Mouse (Mus musculus) spleen, postnatal 14 days (tissue): ENCODE measurements around the gene Dnah17.

Experiments used
- DNase-seq, 2 experiments: peaks; one replicate each; pipeline ENCODE4 v3.0.0; 2021 to 2022; ENCODE audit warnings: low spot score in 2 of 2

Dnah17 gene

DNA sequence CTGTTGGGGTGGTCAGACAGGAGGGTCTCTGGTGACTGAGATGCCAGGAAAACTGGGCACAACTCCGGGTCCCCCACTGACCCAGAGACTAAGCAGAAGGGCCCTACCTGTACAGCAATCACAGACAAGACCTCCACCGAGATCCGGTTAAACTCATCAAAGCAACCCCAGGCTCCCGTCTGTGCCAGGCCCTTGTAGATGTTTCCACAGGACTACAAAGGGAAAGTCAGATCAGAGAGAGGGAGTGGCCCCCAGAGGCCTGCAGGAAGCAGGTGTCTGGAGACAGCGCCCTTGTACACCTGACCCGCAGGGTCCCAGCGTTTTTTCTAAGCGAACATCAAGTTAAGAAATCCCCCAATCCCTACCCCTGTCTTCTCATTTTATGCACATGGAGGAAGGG, 44.5 kb downstream of the Dnah17 start:
- DNase-seq: no peak

DNA sequence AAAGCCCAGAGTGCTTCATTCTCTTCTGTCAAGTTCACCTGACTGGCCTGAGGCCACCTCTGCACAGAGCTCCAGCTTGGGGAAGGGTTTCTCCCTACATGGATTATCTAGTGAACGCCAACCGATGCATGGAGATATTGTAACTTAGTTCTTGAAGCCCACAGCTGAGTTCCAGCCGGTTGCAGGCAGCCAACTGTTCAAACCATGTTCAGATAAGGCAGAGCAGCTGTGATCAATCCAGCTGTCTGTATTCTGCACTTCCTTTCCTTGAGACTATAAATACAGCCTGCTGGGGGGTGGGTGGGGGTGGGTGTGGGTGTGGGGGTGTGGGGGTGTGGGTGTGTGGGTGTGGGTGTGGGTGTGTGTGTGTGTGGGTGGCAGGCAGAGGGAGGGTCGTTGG, 45.3 kb downstream of the Dnah17 start:
- no peak for DNase-seq

DNA sequence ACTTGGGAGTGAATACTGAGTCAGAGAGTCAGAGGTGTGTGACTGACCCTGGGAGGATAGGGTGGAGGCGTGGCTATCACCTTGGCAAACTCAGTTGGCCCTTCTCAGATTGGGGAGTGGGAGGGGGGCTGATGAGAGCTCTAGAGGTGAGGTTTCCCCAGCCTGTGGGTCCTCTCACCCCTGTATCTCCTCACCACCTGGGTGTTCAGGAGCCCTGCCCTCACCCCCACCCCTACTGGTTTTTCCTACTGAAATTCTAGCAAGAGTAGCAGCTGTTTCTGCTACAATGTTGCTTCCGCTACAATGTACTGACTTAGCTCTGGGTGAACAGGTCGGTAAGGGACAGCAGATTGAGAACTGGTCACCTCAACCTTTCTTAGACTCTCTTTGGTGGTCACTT, 46.2 kb downstream of the Dnah17 start:
- DNase-seq: no peak

DNA sequence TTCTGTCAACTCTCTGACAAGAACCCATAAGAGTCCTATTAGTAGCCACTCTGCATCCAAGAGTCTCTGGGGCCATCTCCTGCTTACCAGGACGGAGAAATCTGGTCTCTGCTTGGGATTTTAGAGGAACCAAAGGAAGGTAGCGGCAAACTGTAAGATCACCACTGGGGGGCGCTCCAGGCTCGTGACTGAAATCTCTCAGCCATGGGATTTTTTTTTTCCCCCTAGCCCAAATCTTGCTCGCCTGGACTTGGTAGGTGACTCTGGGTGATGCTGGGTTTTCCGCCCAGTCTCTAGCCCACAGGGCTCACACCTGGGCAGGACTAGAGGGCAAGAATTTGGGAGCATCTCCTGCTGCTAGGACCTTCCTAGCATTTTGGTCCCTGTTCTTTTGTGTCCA, 46.6 kb downstream of the Dnah17 start:
- DNase-seq: peak in 1 of 2 experiments; percentile 53

DNA sequence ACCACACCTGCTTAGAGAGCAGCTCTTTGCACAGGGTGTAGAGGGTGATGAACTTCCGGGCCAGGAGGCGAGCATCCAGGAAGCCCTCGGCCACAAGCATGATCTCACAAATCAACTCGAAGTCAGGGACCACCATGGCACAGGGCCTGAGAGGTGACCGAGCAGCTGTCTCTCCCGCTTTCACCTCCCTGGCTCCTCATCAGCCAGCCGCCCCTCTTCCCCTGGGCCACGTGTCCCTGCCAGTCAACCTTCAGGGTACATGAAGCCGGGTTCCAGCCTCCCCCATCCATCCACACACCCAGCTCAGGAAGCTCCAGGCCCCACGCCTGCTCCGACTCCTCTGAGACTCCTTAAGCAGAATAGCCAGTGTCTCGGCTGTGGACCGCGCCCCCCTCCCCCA, 48.1 kb downstream of the Dnah17 start:
- no peak for DNase-seq

DNA sequence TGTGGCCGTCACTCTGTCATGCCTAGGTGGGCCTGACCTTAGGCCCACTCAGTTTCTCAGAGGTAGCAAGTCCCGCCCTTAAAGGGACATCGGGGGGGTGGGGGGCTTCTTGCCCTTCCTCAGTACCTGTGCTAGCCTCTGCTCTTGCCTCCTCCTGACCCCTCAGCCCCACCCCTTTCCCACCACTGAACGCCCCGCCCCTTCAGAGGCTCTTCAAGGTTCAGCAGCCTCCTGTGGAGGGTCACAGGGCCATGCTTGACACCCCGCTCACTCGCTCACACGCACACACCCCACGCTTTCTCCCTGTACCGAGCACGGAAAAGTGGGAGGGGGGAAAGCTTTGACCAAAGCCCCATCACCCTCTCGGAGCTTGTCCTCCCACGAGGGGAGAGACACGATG, 50.7 kb downstream of the Dnah17 start:
- DNase-seq: no peak

DNA sequence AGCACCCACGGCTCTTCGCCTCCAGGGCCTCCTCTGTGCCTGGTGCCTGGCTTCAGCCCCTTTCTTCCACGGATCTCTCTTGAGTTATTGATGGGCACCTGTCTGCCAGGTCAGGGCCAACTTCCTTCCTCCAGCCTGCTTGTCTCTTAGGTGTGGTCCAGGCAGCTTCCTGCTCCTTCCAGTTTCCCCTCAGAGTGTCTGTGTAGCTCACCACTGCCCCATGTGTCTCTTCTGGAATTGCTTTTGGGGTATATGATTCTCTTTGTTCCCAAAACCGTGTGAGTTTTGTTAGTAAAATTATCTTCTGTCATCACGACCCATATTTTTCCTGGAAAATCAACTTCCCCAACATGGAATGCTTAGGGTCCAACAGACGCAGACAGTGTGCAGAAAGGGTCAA, 53.5 kb downstream of the Dnah17 start:
- no peak for DNase-seq

DNA sequence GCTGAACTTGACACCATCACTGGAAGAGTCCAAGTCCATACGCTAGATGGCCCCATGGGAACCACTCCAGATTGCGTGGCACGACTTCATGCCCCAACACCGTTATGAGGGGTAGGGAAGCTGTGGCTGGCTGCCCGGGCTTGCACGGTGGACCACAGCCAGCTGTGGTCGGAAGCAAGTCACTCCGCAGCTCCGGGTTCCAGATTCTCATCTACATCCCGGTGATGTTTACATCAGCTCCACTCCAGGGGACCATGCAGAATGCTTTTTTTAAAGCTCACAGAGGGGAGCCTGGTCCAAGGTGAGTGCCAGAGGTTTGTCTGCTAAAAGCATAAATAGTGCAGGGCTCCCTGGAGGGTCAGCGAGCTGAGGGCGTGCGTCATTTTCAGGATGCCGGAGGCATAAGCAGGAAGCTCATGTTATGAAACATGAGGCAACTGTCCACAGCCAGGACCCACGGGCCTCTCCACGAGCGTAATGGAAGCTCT, 55.4 kb downstream of the Dnah17 start:
- DNase-seq: no peak

DNA sequence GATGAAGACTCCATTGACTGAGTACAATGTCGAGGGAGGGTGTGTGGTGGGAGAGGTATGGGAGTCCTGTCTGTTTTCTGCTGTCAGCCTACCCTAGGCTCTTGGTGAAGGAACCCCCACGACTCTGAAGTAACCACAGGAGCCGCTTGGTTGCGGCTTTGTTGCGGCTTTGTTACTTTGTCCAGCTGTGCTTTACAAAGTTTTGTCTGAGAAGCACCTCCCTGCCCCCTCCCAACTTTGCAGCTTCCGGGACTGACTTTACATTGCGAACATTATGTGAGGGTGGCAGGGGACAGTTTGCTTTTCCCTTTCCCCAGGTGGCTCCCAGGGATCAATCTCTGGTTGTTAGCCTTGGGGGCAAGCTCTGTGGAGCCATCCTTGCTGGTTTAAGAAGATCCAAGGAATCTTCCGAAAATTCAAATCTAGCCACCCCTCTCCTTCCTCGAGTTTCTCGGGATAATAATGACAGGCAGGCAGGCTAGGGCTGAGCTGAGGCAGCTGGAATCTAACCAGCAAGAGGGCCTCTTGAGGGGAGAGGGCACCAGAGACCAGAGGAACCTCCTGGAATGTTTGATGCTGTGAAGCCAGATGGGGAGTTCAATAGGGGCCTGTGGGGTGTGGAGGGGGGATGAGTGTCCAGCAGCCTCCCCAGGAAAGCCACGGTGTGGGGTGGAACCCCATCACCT, 59.1 kb downstream of the Dnah17 start:
- DNase-seq: no peak

DNA sequence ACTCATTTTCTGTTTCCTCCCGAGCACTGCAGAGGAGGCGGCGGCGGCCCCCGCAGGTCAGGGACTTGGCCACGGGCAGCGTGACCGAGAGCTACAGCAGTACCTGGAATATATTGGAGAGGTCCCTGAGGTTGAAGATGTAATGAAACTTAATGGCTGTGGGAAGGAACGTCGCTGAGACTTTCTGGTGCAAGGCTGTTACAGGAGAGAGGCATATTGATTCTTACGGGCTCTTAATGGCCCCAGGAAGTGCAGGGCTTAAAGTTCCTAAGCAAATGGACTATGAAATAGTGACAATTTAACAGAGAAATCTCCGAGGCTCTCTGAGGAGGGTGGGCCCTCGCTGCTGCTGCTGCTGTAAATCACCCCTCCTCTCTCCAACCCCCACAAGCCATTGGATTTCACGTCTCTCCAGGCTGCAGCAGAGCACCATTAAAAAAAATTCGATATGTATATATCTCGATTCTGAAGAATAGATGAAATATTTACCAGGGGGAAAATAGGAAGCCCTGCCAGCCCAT, 61.6 kb downstream of the Dnah17 start:
- DNase-seq: no peak

DNA sequence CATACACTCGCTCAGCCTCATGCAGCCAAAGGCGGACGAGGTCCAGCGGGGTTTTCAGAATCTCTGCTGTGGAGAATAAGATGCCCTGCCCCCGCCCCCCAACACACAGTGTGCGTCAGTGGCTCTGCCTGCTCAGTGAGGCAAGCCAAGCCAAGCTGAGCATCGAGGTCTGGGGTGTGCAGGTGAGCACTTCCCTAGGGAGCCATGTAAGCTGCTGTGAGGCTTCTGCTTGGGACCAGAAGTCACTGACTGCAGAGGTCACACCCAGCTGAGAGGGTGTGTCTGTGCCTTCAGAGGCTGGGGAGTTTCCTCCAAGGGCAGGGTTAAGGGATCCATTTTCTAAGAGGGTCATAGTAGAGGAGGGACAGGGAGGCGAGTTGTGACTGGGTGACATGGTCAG, 62.8 kb downstream of the Dnah17 start:
- DNase-seq: no peak

DNA sequence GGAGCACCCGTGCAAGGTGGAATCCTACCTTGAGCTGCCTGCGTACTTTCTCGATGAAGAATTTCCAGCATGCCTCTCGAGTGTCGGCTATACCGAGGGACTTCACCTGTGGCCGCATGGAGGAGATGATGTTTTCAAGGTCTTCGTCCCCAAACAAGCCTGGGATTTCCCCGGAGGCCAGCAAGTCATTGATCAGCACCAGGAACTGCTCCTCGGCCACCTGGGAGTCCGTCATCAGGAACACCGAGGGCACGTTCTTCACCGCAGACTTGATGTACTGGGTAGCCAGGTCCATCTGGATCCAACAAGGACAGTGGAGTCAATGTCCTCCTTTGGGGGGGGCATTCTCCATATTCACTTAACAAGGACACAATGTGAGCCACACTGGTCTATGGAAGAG, 70.4 kb downstream of the Dnah17 start:
- DNase-seq: no peak

DNA sequence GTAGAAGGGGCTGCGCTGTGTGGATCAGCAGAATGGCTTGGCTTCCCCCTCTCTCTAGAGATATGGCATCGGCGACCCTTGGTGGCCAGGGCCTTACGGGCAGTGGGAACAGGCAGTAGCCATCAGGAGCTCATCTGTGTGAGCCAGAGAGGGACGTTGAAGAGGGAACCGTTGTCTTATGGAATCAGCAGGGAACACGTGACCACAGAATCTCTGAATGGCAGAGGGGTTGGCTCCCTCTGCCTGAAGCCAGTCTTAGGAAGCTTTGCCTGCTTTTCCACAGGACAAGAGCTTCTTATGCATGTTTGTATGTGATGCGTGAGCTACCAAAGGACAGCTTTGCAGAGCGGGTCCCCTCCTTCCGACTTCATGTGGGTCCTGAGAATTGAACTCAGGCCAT, 71.6 kb downstream of the Dnah17 start:
- no peak for DNase-seq

DNA sequence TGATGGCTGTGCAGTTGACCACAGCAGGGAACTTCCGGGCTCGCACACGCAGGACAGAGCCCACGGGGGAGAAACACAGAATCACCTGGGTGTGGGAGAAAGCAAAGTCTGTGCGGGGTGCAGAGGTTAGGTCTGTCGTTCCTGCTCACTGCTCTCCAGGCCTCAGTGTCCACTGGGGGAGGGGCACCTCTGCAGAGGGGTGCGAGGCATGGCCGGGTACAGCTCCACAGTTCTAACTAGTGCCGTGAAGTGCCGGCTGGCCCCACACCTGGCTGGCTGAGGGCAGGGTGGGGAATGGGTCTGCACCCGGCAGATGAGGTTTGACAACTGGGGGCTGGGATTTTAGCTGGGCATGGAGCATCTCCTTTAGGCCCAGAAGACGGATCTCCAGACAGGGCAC, 72.1 kb downstream of the Dnah17 start:
- DNase-seq: no peak

DNA sequence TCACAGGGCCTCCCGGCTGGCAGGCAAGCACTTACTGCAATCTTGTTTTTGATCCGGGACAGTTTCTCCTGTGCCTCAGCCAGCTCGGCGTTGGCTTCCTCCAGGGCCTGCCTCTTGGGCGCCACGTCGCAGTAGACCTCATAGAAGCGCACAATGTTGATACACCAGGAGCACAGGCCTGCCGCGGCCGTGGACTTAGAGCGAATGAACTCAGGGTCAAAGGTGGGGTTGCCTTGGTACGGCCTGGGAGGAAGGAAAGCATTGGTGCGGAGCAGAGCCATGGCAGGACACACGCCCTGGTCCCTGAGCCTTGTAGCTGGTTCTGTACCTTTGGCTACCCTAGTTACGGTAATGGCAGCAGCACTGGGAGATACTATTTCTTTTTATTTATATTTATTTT, 80.3 kb downstream of the Dnah17 start:
- no peak for DNase-seq

DNA sequence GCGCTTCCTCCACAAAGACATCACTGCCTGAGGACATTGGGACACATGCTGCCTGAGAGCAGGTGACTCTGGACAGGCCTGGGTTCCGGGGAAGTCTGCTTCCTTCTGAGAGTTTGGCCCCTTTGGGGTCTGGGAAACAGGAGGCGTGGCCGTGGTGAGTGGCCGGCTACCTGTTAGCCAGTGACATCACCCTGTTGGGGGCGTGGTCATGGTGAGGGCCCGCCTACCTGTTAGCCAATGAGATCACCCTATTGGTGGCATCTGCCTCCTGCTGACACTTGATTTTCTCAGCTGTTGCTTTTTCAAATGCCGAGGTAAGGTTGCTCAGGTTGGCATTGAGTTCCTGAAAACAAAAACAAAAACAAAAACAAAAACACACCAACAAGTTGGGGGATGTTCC, 80.8 kb downstream of the Dnah17 start:
- DNase-seq: no peak

DNA sequence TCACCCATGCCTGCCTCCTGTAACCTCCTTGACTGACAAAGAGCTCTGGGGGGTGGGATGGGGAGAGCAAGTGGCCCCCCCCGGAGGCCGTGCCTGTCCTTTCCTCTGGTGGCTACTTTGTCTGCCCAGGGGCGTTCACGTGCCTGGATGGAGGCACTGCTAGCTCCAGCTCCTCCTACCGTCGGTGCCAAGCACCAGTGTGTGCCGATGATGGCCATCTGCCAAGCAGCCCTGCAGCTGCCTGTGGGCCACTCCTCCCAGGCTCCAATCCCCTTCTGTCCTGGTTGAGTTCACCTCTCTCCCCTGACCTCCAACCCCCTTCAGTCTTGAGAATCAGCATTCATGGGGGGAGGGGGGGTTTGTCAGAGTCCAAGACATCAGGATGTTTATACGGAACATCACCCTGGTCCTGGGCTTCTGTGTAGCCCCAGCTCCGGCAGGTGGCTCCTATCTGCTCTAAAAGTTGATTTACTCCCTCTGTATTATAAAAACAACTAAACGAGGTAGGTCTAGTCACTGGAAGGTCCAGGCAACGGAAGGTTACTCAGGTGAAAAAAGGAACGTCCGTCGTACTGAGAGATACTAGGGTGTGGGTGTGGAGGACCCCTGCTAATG, 87.0 kb downstream of the Dnah17 start:
- DNase-seq: no peak

DNA sequence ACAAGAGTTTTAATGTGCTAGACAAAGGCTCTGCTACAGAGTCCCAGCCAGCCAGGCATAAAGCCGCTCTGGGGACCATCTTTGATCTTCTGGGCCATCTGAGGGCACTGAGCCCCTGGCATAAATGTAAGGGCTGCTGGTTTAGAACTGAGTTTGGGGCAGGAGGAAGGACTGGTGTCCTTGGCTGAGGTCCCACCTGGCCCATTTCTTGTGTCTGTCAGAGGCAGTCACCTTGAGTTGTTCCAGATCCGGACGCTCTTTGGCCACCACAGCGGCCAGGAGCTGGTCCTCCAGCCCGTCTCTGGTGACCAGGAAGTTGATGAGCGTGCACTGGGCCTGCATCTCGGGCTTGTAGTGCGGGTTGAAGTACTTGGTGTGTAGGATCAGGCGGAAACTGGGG, 87.6 kb downstream of the Dnah17 start:
- no peak for DNase-seq

DNA sequence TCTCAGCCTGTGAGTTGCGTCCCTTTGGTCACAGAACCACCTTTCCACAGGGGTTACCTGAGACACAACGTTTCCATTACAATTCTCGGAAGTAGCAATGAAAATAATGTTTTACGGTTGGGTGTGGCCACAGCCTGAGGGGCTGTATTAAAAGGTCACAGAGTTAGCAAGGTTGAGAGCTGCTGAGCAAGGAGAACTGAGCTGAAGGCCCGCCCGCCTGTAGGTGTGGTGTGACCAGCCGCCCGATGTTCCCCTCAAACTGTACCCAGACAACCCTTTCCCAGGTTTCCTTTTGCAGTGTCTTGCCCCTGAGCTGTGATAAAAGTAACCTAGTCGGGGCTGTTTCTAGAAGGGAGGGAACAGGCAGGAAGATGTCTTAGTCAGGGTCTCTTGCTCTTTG, 95.4 kb downstream of the Dnah17 start:
- DNase-seq: no peak

DNA sequence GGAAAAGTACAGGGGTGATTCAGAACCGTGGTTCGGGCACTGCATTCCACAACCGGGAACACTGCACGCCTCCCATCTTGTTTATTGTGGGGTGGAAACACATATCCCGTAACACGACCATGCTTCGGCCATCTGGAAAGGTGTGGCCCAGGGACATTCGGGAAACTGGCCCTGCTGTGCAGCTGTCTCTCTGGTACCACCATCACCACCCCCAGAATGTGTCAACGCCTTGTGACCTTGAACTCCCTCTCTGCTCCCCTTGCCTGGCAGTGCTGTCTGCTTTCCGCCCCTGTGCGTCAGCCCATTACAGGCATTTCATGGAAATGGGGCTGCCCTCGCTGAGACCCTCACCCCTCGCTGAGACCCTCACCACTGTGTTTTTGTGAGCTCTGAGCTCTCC, 96.0 kb downstream of the Dnah17 start:
- no peak for DNase-seq

DNA sequence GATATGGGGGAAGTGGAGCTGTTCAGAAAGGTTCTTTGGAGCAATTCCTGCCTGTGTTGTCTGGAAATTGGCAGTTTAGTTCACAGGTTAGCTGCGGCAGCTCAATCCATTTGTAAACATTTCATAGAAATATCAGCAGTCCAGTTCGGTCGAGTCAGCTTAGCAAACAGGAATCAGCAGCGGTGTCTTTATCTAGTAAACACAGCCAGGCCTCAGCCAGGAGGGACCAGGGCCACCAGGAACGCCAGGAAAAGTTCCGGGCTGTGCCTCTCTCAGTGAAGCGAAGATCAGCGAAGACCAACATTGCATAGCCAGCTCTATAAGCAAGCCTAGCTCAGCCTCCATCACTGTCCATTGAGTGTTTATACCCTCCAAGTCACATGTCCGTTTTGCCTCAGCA, 99.3 kb downstream of the Dnah17 start:
- DNase-seq: no peak

DNA sequence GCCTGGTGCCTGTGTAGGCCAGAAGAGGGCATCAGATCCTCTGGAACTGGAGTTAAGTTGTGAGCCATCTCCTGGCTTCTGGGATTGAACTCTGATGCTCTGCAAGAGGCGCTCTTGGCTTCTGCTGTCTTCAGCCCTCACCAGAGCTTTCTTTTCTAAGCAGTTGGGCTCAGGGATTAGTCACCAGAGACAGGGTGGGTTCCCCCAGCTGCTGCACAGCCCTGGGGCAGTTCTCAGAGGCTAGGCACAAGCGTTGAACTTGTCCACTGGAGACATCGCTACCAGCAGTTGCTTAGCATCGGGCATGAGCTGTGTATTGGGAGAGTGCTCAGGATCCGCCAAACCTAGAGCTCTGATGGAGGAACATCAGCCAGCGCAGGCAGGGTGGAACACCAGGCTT, 101.3 kb downstream of the Dnah17 start:
- DNase-seq: no peak

DNA sequence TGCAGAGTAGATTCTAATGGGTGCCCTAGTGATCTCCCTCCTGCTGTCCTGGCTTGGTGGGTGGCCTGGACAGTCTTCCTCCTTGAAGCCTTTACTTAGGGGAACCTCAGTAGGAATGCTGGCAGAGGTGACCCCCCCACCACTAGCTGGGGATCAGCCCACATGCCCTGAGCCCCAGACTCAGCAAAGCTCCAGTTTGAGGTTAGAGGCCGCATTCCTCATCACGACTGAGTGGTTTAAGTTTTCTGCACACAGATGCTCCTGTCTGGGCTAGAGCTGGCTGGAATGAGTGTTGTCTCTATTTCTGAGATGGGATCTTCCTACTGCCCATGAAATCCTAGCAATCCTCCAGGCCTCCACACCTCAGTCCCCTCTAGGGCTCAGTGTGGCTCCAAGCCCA, 106.3 kb downstream of the Dnah17 start:
- no peak for DNase-seq

DNA sequence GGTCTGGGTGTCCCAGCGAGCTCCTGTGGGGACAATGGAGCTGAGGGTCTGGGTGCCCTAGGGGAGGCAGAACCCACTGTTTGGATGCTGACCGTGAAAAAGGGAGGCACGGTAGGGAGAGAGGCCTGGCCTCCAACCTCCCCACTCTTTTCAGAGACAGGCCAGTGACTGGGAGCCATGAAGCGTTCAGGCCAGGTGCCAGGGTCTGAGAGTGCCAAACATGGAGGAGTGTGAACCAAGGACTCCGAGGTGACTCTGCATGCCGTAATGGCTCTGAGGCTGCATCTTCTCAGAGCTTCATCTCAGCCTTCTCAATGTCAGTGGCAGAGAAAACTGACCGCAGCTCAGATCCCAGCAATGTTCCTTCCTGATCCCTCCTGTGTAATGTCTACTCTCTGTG, 107.0 kb downstream of the Dnah17 start:
- no peak for DNase-seq
